ENCODE assay signal across 8 mouse cellular contexts in genomic region chr3:69044167-69044591, GRCm38 (mm10). TPM values are rescaled to one million over a fixed set of nuclear protein-coding genes. Genes with fewer than 3 reads are reported as not detected.
DNase-seq lines count a peak whose midpoint lies in the region; ATAC-seq and TF ChIP-seq lines count a peak whose summit lies in the region.

No protein-coding gene starts in this region.

- in situ Hi-C loops in CH12.LX (cut with MboI; ENCODE audit: low pct_ligation_motif_present, low pct_unique_long_range_greater_than_20kb, low sequenced_read_pairs), result no loop called here

- DNase-seq in heart, embryonic 10.5 days (ENCODE audit: low spot score), result peak; percentile 84
- DNase-seq in heart, postnatal 10 days, result no peak
- peak; percentile 42 for DNase-seq in CH12.LX (ENCODE audit: extremely low read depth)
- no peak for DNase-seq in embryonic facial prominence, embryonic 10.5 days (ENCODE audit: low spot score)
- DNase-seq in hindbrain, embryonic 14.5 days (ENCODE audit: low spot score), result peak; percentile 40
- peak; percentile 97 for DNase-seq in midbrain, embryonic 11.5 days (ENCODE audit: low spot score, missing footprints)
- DNase-seq in right cerebral cortex, postnatal 14 days, result no peak
- no peak for DNase-seq in adrenal gland, adult 2 months

- dilution Hi-C loops in CH12.LX (cut with MboI; ENCODE audit: extremely low pct_ligation_motif_present, extremely low pct_unique_long_range_greater_than_20kb, low sequenced_read_pairs), result no loop called here

- H3K9ac ChIP-seq in CH12.LX (ENCODE audit: insufficient read depth, low read depth), result peak overlapping the region; percentile 31
- peak overlapping the region; percentile 78 for H3K9ac ChIP-seq in hindbrain, embryonic 14.5 days
- peak overlapping the region; percentile 99 for H3K9ac ChIP-seq in midbrain, embryonic 11.5 days (ENCODE audit: low read length)

- H3K4me3 ChIP-seq in heart, embryonic 10.5 days, result peak overlapping the region; percentile 93
- H3K4me3 ChIP-seq in CH12.LX (replicated peaks in 1 of 3; ENCODE audit: low read depth in 2 of 3, low read length in 2 of 3, poor library complexity in 1 of 3), result peak overlapping the region; percentile 66 to 93 (median 84)
- peak overlapping the region; percentile 86 for H3K4me3 ChIP-seq in embryonic facial prominence, embryonic 10.5 days
- peak overlapping the region; percentile 64 for H3K4me3 ChIP-seq in hindbrain, embryonic 14.5 days (replicated peaks; ENCODE audit: low read length)
- peak overlapping the region; percentile 92 for H3K4me3 ChIP-seq in midbrain, embryonic 11.5 days (ENCODE audit: low read depth, low read length)

- WGBS in heart, embryonic 10.5 days, result under 1% methylated on average over 42 of the region's 42 CpGs
- WGBS in embryonic facial prominence, embryonic 10.5 days, result under 1% methylated on average over 42 of the region's 42 CpGs
- WGBS in hindbrain, embryonic 14.5 days, result under 1% methylated on average over 41 of the region's 42 CpGs
- WGBS in midbrain, embryonic 11.5 days, result 0% methylated on average over 42 of the region's 42 CpGs

- peaks cover 34% of the 10 kb centered on the region for H3K36me3 ChIP-seq in heart, embryonic 10.5 days
- H3K36me3 ChIP-seq in CH12.LX (replicated peaks in 1 of 2; ENCODE audit: control insufficient read depth in 1 of 2, insufficient read depth in 1 of 2, low read length in 1 of 2), result peaks cover 3 to 8% of the 10 kb centered on the region in 2 experiments
- peaks cover 40% of the 10 kb centered on the region for H3K36me3 ChIP-seq in embryonic facial prominence, embryonic 10.5 days (replicated peaks)
- peaks cover 16% of the 10 kb centered on the region; the same call in 1 of the 2 replicates for H3K36me3 ChIP-seq in hindbrain, embryonic 14.5 days (replicated peaks; ENCODE audit: control insufficient read depth, insufficient read depth)
- H3K36me3 ChIP-seq in midbrain, embryonic 11.5 days (ENCODE audit: control insufficient read depth, insufficient read depth, low read length), result peaks cover 6% of the 10 kb centered on the region; the same call in 1 of the 2 replicates

- peak; percentile 71 for ATAC-seq in hindbrain, embryonic 14.5 days (ENCODE audit: low FRiP score)
- ATAC-seq in midbrain, embryonic 11.5 days (ENCODE audit: low FRiP score), result peak; percentile 66

- no peak for TF ChIP-seq RAD21 in CH12.LX (IDR thresholded peaks at IDR 0.05; ENCODE audit: low read depth, low read length)

- H3K9me3 ChIP-seq in heart, embryonic 10.5 days, result no peaks in the 10 kb centered on the region
- peaks cover 3% of the 10 kb centered on the region for H3K9me3 ChIP-seq in CH12.LX (replicated peaks; ENCODE audit: low read length)
- no peaks in the 10 kb centered on the region for H3K9me3 ChIP-seq in embryonic facial prominence, embryonic 10.5 days
- no peaks in the 10 kb centered on the region for H3K9me3 ChIP-seq in hindbrain, embryonic 14.5 days (ENCODE audit: control insufficient read depth, low read length)
- H3K9me3 ChIP-seq in midbrain, embryonic 11.5 days (ENCODE audit: control insufficient read depth, low read length), result no peaks in the 10 kb centered on the region

- no peak for TF ChIP-seq CTCF in CH12.LX (conservative IDR thresholded peaks at IDR 0.05 in 1 of 2, IDR thresholded peaks at IDR 0.05 in 1 of 2; ENCODE audit: low read depth in 2 of 2, low read length in 2 of 2)

- 0 out of 2 replicates have a peak overlapping the region, but pooled peaks have one; percentile 63 for H3K4me2 ChIP-seq in CH12.LX (ENCODE audit: insufficient read depth, low read depth, poor library complexity, severe bottlenecking)
- H3K4me2 ChIP-seq in hindbrain, embryonic 14.5 days (replicated peaks), result peak overlapping the region; percentile 87
- H3K4me2 ChIP-seq in midbrain, embryonic 11.5 days, result peak overlapping the region; percentile 62

- peak overlapping the region; percentile 100 for H3K27ac ChIP-seq in heart, embryonic 10.5 days
- no peak overlapping the region for H3K27ac ChIP-seq in CH12.LX (ENCODE audit: insufficient read depth, low read depth)
- peak overlapping the region; percentile 100 for H3K27ac ChIP-seq in embryonic facial prominence, embryonic 10.5 days (replicated peaks)
- peak overlapping the region; percentile 91 for H3K27ac ChIP-seq in hindbrain, embryonic 14.5 days
- H3K27ac ChIP-seq in midbrain, embryonic 11.5 days (ENCODE audit: low read depth, low read length), result peak overlapping the region; percentile 89

- peaks cover 24% of the 10 kb centered on the region for H3K79me2 ChIP-seq in CH12.LX (replicated peaks; ENCODE audit: control insufficient read depth, extremely low read depth, insufficient read depth, poor library complexity, severe bottlenecking)

- TF ChIP-seq EP300 in CH12.LX (IDR thresholded peaks at IDR 0.05; ENCODE audit: low read length), result no peak

- no peak for TF ChIP-seq POLR2A in CH12.LX (IDR thresholded peaks at IDR 0.05; ENCODE audit: low read depth, low read length)

- intact Hi-C loops in heart, postnatal 10 days (cut with DNase I), result loop anchor here (2.0 kb wide), 1 partner anchor 37 kb away; no protein-coding TSS in a partner anchor

- H3K4me1 ChIP-seq in heart, embryonic 10.5 days, result peaks cover 24% of the 10 kb centered on the region
- H3K4me1 ChIP-seq in CH12.LX (ENCODE audit: control insufficient read depth in 1 of 2, insufficient read depth in 2 of 2), result peaks cover 0 to 13% of the 10 kb centered on the region in 2 experiments; a peak in 2 of 4 replicates
- H3K4me1 ChIP-seq in embryonic facial prominence, embryonic 10.5 days, result peaks cover 45% of the 10 kb centered on the region
- peaks cover 20% of the 10 kb centered on the region; the same call in 1 of the 2 replicates for H3K4me1 ChIP-seq in hindbrain, embryonic 14.5 days (replicated peaks; ENCODE audit: control insufficient read depth, insufficient read depth, low read length)
- peaks cover 7% of the 10 kb centered on the region for H3K4me1 ChIP-seq in midbrain, embryonic 11.5 days (ENCODE audit: control insufficient read depth, insufficient read depth, low read length)

- no peaks in the 10 kb centered on the region for H3K27me3 ChIP-seq in heart, embryonic 10.5 days (ENCODE audit: insufficient read depth, poor library complexity, severe bottlenecking)
- no peaks in the 10 kb centered on the region for H3K27me3 ChIP-seq in CH12.LX (replicated peaks)
- no peaks in the 10 kb centered on the region for H3K27me3 ChIP-seq in embryonic facial prominence, embryonic 10.5 days (replicated peaks; ENCODE audit: low read depth, poor library complexity, severe bottlenecking)
- no peaks in the 10 kb centered on the region for H3K27me3 ChIP-seq in hindbrain, embryonic 14.5 days (ENCODE audit: control insufficient read depth, insufficient read depth, low read length)
- H3K27me3 ChIP-seq in midbrain, embryonic 11.5 days (ENCODE audit: control insufficient read depth, insufficient read depth, low read length), result no peaks in the 10 kb centered on the region

TF ChIP-seq in CH12.LX, 34 proteins besides CTCF, POLR2A, EP300 and RAD21:
- TF ChIP-seq UBTF (IDR thresholded peaks at IDR 0.05; ENCODE audit: low read depth, low read length), result peak; percentile 85
- TF ChIP-seq RCOR1 (conservative IDR thresholded peaks at IDR 0.05; ENCODE audit: low read depth, low read length), result no peak
- TF ChIP-seq SIN3A (IDR thresholded peaks at IDR 0.05; ENCODE audit: low read length), result peak; percentile 51
- TF ChIP-seq SMC3 (IDR thresholded peaks at IDR 0.05; ENCODE audit: low read depth, low read length), result no peak
- TF ChIP-seq MYC (IDR thresholded peaks at IDR 0.05; ENCODE audit: low read depth, low read length), result peak; percentile 61
- no peak for TF ChIP-seq MAX (IDR thresholded peaks at IDR 0.05; ENCODE audit: low read length)
- TF ChIP-seq MEF2A (IDR thresholded peaks at IDR 0.05; ENCODE audit: borderline replicate concordance, low read depth, low read length), result 0 out of 2 replicates have a peak, but pooled peaks have one; percentile 22

RNA-seq across cellular contexts. Expression of gene Trim59, which starts 0.4 kb away (rescaled TPM):
- polyA plus RNA-seq in heart, embryonic 10.5 days (2016; fragmentation: Nextera tagmentation; extraction: Ambion mirVana), result 105 and 122 TPM in 2 replicates
- 10 to 100 TPM; 16.0 to 16.7 TPM for total RNA-seq in heart, postnatal 10 days (2021)
- 7.4 and 8.6 TPM in 2 replicates for total RNA-seq in CH12.LX (2012; rRNA removed)
- 41.4 and 42.9 TPM in 2 replicates for total RNA-seq in CH12.LX (2014; rRNA removed)
- polyA plus RNA-seq in CH12.LX (2012; ENCODE audit: insufficient read length, low read depth), result 28.5 and 29.1 TPM in 2 replicates
- 193 and 202 TPM in 2 replicates for polyA plus RNA-seq in embryonic facial prominence, embryonic 10.5 days (2016; fragmentation: Nextera tagmentation; extraction: Ambion mirVana)
- polyA plus RNA-seq in hindbrain, embryonic 14.5 days (2014; fragmentation: Nextera tagmentation; extraction: Ambion mirVana), result 38.2 and 38.5 TPM in 2 replicates
- polyA plus RNA-seq in midbrain, embryonic 11.5 days (2014; fragmentation: Nextera tagmentation; extraction: Ambion mirVana), result 208 and 216 TPM in 2 replicates
- 1 to 10 TPM; 5.4 to 6.7 TPM for total RNA-seq in adrenal gland, adult 2 months (2021)
- 0.78 and 0.97 TPM in 2 replicates for polyA plus RNA-seq in adrenal gland, adult 2 months (2012; rRNA removed)

RNA-seq across cellular contexts. Expression of gene Smc4, which starts 39.6 kb away (rescaled TPM):
- 156 and 161 TPM in 2 replicates for polyA plus RNA-seq in heart, embryonic 10.5 days (2016; fragmentation: Nextera tagmentation; extraction: Ambion mirVana)
- 10 to 100 TPM; 39.7 to 45.7 TPM for total RNA-seq in heart, postnatal 10 days (2021)
- total RNA-seq in CH12.LX (2012; rRNA removed) (57.2 and 68.8 TPM in 2 replicates), CH12.LX (2014; rRNA removed) (140 and 177 TPM in 2 replicates)
- polyA plus RNA-seq in CH12.LX (2012; ENCODE audit: insufficient read length, low read depth), result 105 and 116 TPM in 2 replicates
- 166 and 187 TPM in 2 replicates for polyA plus RNA-seq in embryonic facial prominence, embryonic 10.5 days (2016; fragmentation: Nextera tagmentation; extraction: Ambion mirVana)
- polyA plus RNA-seq in hindbrain, embryonic 14.5 days (2014; fragmentation: Nextera tagmentation; extraction: Ambion mirVana), result 30.8 and 33.9 TPM in 2 replicates
- 219 and 241 TPM in 2 replicates for polyA plus RNA-seq in midbrain, embryonic 11.5 days (2014; fragmentation: Nextera tagmentation; extraction: Ambion mirVana)
- total RNA-seq in adrenal gland, adult 2 months (2021), result 10 to 100 TPM; 26.1 to 26.9 TPM
- 5.7 and 6.2 TPM in 2 replicates for polyA plus RNA-seq in adrenal gland, adult 2 months (2012; rRNA removed)

RNA-seq across cellular contexts. Expression of gene Ift80, which starts 39.8 kb away (rescaled TPM):
- 8.1 and 9.6 TPM in 2 replicates for polyA plus RNA-seq in heart, embryonic 10.5 days (2016; fragmentation: Nextera tagmentation; extraction: Ambion mirVana)
- 1 to 10 TPM; 7.2 to 9.0 TPM for total RNA-seq in heart, postnatal 10 days (2021)
- total RNA-seq in CH12.LX (2012; rRNA removed), result 9.6 and 10.8 TPM in 2 replicates
- 13.8 and 15.8 TPM in 2 replicates for total RNA-seq in CH12.LX (2014; rRNA removed)
- polyA plus RNA-seq in CH12.LX (2012; ENCODE audit: insufficient read length, low read depth), result 11.5 and 13.3 TPM in 2 replicates
- 18.1 and 18.3 TPM in 2 replicates for polyA plus RNA-seq in embryonic facial prominence, embryonic 10.5 days (2016; fragmentation: Nextera tagmentation; extraction: Ambion mirVana)
- polyA plus RNA-seq in hindbrain, embryonic 14.5 days (2014; fragmentation: Nextera tagmentation; extraction: Ambion mirVana), result 8.7 and 11.9 TPM in 2 replicates
- polyA plus RNA-seq in midbrain, embryonic 11.5 days (2014; fragmentation: Nextera tagmentation; extraction: Ambion mirVana), result 21.7 and 26.2 TPM in 2 replicates
- 10 to 100 TPM; 21.1 to 31.4 TPM for total RNA-seq in adrenal gland, adult 2 months (2021)
- polyA plus RNA-seq in adrenal gland, adult 2 months (2012; rRNA removed), result 0.64 and 0.88 TPM in 2 replicates

Comparison
In these comparisons a context has a peak if more than half of its experiments do, and no peak if none do; other contexts are left out.
1. DNase-seq: peak in heart, embryonic 10.5 days (single experiment), CH12.LX (single experiment), hindbrain, embryonic 14.5 days (single experiment) and midbrain, embryonic 11.5 days (single experiment); none in heart, postnatal 10 days (0 of 2), embryonic facial prominence, embryonic 10.5 days (single experiment), right cerebral cortex, postnatal 14 days (single experiment) and adrenal gland, adult 2 months (single experiment).
2. H3K9ac ChIP-seq: peak in every context shown above with its lines; median percentile 99 in midbrain, embryonic 11.5 days; 78 in hindbrain, embryonic 14.5 days; 31 in CH12.LX.
3. RNA of gene Trim59, which starts 0.4 kb away (polyA plus RNA-seq): 208 to 216 TPM in midbrain, embryonic 11.5 days, 193 to 202 TPM in embryonic facial prominence, embryonic 10.5 days, 105 to 122 TPM in heart, embryonic 10.5 days, 38.2 to 38.5 TPM in hindbrain, embryonic 14.5 days and 28.5 to 29.1 TPM in CH12.LX; 0.78 to 0.97 TPM in adrenal gland, adult 2 months; every median in the first group is over 10 times any median in the second.
4. Peak in every context shown above with its lines, with median percentiles within 50 percentile points of each other: H3K4me3 ChIP-seq and H3K4me2 ChIP-seq.